Mouse (Mus musculus): ENCODE measurements around the gene Nxph1. TPM values are rescaled to one million over a fixed set of nuclear protein-coding genes. Genes with fewer than 3 reads are reported as not detected.

Gene Nxph1
- 82.6 TPM in 2 replicates for polyA plus RNA-seq (2014; fragmentation: Nextera tagmentation; extraction: Ambion mirVana)

DNA sequence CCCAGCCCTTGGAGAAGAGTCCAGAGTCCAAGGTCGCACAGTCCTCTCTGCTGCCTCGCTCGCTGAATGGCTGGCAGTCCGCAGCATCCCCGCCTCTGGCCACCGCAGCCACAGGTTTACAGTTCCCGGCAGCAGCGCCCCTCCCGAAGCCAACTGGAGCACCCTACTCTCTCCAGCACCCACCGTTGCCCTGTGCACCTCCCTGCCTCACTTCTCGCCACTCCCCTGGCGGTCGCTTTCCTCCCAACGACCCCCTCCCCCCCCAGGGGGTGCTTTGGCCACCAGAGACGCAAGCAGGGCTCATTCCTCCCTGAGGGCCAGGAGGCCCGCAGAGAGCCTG is at the start of gene Nxph1:
TSS of gene Nxph1 (plus strand) at position 301 of the 340 bp plus-strand sequence.
- Histone ChIP-seq H3K4me3 (replicated peaks; ENCODE audit: low read depth, low read length) (peak within 1 kb of the TSS; percentile 48), H3K27me3 (ENCODE audit: control insufficient read depth, insufficient read depth, low read length) (peaks cover 30% of the 10 kb centered on the region), H3K4me1 (ENCODE audit: control insufficient read depth, insufficient read depth, low read length) (0 out of 2 replicates have a peak, but pooled peaks cover 8% of the 10 kb centered on the region), H3K9ac (replicated peaks; ENCODE audit: low read length) (peak within 1 kb of the TSS; percentile 75), H3K4me2 (ENCODE audit: low read length) (peak within 1 kb of the TSS; percentile 98), H3K27ac (replicated peaks; ENCODE audit: low read depth, low read length) (peak within 1 kb of the TSS; percentile 91), H3K36me3 (ENCODE audit: control insufficient read depth, insufficient read depth, low read length) (no peaks in the 10 kb centered on the region), H3K9me3 (ENCODE audit: control insufficient read depth, low read length) (no peaks in the 10 kb centered on the region)
- peak; percentile 17; the same call in 1 of the 2 replicates for ATAC-seq (ENCODE audit: low FRiP score, low TSS enrichment)
- 0% methylated on average over 16 of the region's 16 CpGs for WGBS
- DNase-seq = no peak

DNA sequence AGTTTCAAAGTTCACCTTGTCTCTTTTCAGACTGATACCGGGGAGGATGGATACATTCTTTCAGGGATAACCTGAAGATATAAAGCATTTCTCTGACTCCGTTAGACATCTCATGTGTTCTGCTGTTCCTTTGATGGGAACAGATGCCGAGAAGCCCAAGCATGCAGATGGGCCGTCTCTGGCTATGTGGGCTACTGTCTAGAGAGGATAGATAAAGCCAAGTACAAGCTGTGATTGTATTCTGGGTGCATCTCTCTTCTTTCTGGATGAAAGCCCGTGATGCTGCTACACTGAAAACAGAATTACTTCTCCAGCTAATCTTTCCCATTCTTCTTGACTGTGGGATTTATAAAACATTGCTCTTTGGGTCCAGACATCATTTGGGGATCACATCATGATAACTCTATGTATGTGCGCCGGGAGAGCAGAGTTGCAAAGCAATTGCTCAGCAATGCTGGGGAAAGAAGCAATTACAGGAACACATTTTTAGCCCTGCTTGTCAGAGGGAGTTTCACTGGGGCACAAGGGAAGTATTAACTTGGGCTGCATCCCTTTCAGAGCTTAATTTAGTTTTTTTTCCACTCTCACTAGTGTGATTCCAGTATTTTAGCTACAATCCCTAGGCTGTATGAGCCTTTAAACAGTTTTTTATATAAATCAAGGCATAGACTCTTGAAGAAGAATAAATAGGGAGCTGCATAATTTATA is 48.1 kb upstream of the Nxph1 start:
- Histone ChIP-seq H3K9me3 (ENCODE audit: control insufficient read depth, low read length) (no peaks in the 10 kb centered on the region), H3K4me3 (replicated peaks; ENCODE audit: low read depth, low read length) (no peak overlapping the region), H3K4me2 (ENCODE audit: low read length) (no peak overlapping the region), H3K4me1 (ENCODE audit: control insufficient read depth, insufficient read depth, low read length) (peaks cover 14% of the 10 kb centered on the region; the same call in 1 of the 2 replicates), H3K9ac (replicated peaks; ENCODE audit: low read length) (no peak overlapping the region), H3K27me3 (ENCODE audit: control insufficient read depth, insufficient read depth, low read length) (no peaks in the 10 kb centered on the region), H3K27ac (replicated peaks; ENCODE audit: low read depth, low read length) (no peak overlapping the region), H3K36me3 (ENCODE audit: control insufficient read depth, insufficient read depth, low read length) (no peaks in the 10 kb centered on the region)
- peak; percentile 29 for DNase-seq
- ATAC-seq (ENCODE audit: low FRiP score, low TSS enrichment) = no peak
- WGBS = 33% methylated on average over 7 of the region's 7 CpGs

GRCm38 (mm10) chr6:8900729-8901122 is 47.5 kb upstream of the Nxph1 start:
- 4% methylated on average over 2 of the region's 2 CpGs for WGBS
- H3K4me3 ChIP-seq (replicated peaks; ENCODE audit: low read depth, low read length) = no peak overlapping the region
- no peaks in the 10 kb centered on the region for H3K9me3 ChIP-seq (ENCODE audit: control insufficient read depth, low read length)
- no peaks in the 10 kb centered on the region for H3K27me3 ChIP-seq (ENCODE audit: control insufficient read depth, insufficient read depth, low read length)
- no peak for ATAC-seq (ENCODE audit: low FRiP score, low TSS enrichment)
- H3K4me2 ChIP-seq (ENCODE audit: low read length) = no peak overlapping the region
- DNase-seq = no peak
- H3K36me3 ChIP-seq (ENCODE audit: control insufficient read depth, insufficient read depth, low read length) = no peaks in the 10 kb centered on the region
- peaks cover 14% of the 10 kb centered on the region; the same call in 1 of the 2 replicates for H3K4me1 ChIP-seq (ENCODE audit: control insufficient read depth, insufficient read depth, low read length)
- H3K27ac ChIP-seq (replicated peaks; ENCODE audit: low read depth, low read length) = no peak overlapping the region
- no peak overlapping the region for H3K9ac ChIP-seq (replicated peaks; ENCODE audit: low read length)

- Histone ChIP-seq H3K4me1 (ENCODE audit: control insufficient read depth, insufficient read depth, low read length) (no peaks in the 10 kb centered on the region), H3K9ac (replicated peaks; ENCODE audit: low read length) (no peak overlapping the region), H3K9me3 (ENCODE audit: control insufficient read depth, low read length) (no peaks in the 10 kb centered on the region), H3K27me3 (ENCODE audit: control insufficient read depth, insufficient read depth, low read length) (no peaks in the 10 kb centered on the region), H3K4me2 (ENCODE audit: low read length) (no peak overlapping the region), H3K27ac (replicated peaks; ENCODE audit: low read depth, low read length) (no peak overlapping the region), H3K36me3 (ENCODE audit: control insufficient read depth, insufficient read depth, low read length) (no peaks in the 10 kb centered on the region), H3K4me3 (replicated peaks; ENCODE audit: low read depth, low read length) (no peak overlapping the region)
- ATAC-seq (ENCODE audit: low FRiP score, low TSS enrichment) = no peak
- no peak for DNase-seq
- 68% methylated on average over 3 of the region's 3 CpGs for WGBS
Measured at GRCm38 (mm10) chr6:8907917-8908316, 40.3 kb upstream of the Nxph1 start.

DNA sequence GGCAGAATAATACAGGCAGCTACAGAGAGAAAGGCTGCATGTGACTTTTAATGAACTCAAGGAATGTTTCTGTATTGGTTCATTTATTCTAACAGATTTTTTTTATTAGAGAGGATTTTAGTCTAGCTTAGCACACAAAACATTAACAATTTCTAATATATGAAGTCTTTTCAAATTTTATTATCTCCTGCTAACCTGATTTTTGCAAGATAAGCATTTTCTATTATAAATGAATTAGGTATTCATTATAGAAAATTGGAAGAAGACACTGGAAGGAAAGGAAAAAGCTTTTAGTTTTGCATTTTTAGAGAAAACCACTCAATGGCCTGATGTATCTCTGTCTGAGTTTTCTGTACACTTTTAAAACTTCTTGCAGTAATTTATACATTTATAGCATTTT is 34.8 kb upstream of the Nxph1 start:
- no peak overlapping the region for H3K27ac ChIP-seq (replicated peaks; ENCODE audit: low read depth, low read length)
- DNase-seq = no peak
- no peak overlapping the region for H3K4me3 ChIP-seq (replicated peaks; ENCODE audit: low read depth, low read length)
- H3K9ac ChIP-seq (replicated peaks; ENCODE audit: low read length) = no peak overlapping the region
- H3K36me3 ChIP-seq (ENCODE audit: control insufficient read depth, insufficient read depth, low read length) = no peaks in the 10 kb centered on the region
- no peaks in the 10 kb centered on the region for H3K9me3 ChIP-seq (ENCODE audit: control insufficient read depth, low read length)
- no peak for ATAC-seq (ENCODE audit: low FRiP score, low TSS enrichment)
- no peaks in the 10 kb centered on the region for H3K27me3 ChIP-seq (ENCODE audit: control insufficient read depth, insufficient read depth, low read length)
- H3K4me1 ChIP-seq (ENCODE audit: control insufficient read depth, insufficient read depth, low read length) = no peaks in the 10 kb centered on the region
- H3K4me2 ChIP-seq (ENCODE audit: low read length) = no peak overlapping the region

DNA sequence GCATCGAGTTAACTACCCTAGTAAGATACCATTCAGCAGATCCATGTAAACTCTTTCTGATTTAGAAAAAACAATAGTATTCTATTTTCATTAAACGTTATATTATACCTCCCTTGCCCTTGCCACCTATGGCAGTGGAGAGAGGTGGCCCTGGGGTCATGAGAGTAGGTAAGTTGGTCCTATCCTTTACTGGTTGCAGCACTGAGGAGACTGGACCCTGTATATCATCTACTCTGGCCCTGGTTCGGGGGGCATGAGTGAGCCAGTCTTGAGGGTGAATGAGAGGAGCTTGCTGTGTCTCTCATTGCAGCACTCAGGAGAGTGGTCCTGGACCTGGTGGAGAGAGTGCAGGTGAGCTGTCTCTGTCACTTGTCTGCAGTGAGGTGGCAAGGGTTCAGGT is 33.5 kb upstream of the Nxph1 start:
- Histone ChIP-seq H3K4me2 (ENCODE audit: low read length) (no peak overlapping the region), H3K27ac (replicated peaks; ENCODE audit: low read depth, low read length) (no peak overlapping the region), H3K36me3 (ENCODE audit: control insufficient read depth, insufficient read depth, low read length) (no peaks in the 10 kb centered on the region), H3K9me3 (ENCODE audit: control insufficient read depth, low read length) (no peaks in the 10 kb centered on the region), H3K9ac (replicated peaks; ENCODE audit: low read length) (no peak overlapping the region), H3K4me1 (ENCODE audit: control insufficient read depth, insufficient read depth, low read length) (no peaks in the 10 kb centered on the region), H3K27me3 (ENCODE audit: control insufficient read depth, insufficient read depth, low read length) (no peaks in the 10 kb centered on the region), H3K4me3 (replicated peaks; ENCODE audit: low read depth, low read length) (no peak overlapping the region)
- ATAC-seq (ENCODE audit: low FRiP score, low TSS enrichment) = 0 out of 2 replicates have a peak, but pooled peaks have one; percentile 11
- WGBS = 89% methylated on average over 3 of the region's 3 CpGs
- DNase-seq = no peak

DNA sequence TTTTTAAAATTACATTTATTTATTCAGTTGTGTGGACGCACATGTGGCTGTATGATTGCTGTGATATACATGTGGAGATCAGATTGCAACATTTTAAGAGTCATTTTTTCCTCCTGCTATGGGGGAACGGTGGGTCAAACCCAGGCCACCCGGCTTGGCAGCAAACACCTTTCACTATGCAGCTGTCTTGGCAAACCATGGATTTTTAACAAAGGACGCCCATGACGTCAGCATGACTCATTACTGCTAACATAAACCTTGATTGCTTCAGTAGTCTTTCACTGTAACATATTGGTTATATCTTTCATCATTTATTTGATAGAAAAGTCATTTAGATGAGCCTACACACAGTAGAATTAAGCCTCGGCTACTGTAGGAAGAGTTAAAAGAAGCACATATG is 23.8 kb upstream of the Nxph1 start:
- no peak overlapping the region for H3K4me2 ChIP-seq (ENCODE audit: low read length)
- H3K27ac ChIP-seq (replicated peaks; ENCODE audit: low read depth, low read length) = no peak overlapping the region
- DNase-seq (no peak), ATAC-seq (ENCODE audit: low FRiP score, low TSS enrichment) (no peak)
- no peaks in the 10 kb centered on the region for H3K4me1 ChIP-seq (ENCODE audit: control insufficient read depth, insufficient read depth, low read length)
- H3K4me3 ChIP-seq (replicated peaks; ENCODE audit: low read depth, low read length) = no peak overlapping the region
- WGBS = 81% methylated on average over 6 of the region's 6 CpGs
- H3K9ac ChIP-seq (replicated peaks; ENCODE audit: low read length) = no peak overlapping the region
- no peaks in the 10 kb centered on the region for H3K36me3 ChIP-seq (ENCODE audit: control insufficient read depth, insufficient read depth, low read length)
- H3K9me3 ChIP-seq (ENCODE audit: control insufficient read depth, low read length) = no peaks in the 10 kb centered on the region
- H3K27me3 ChIP-seq (ENCODE audit: control insufficient read depth, insufficient read depth, low read length) = no peaks in the 10 kb centered on the region

DNA sequence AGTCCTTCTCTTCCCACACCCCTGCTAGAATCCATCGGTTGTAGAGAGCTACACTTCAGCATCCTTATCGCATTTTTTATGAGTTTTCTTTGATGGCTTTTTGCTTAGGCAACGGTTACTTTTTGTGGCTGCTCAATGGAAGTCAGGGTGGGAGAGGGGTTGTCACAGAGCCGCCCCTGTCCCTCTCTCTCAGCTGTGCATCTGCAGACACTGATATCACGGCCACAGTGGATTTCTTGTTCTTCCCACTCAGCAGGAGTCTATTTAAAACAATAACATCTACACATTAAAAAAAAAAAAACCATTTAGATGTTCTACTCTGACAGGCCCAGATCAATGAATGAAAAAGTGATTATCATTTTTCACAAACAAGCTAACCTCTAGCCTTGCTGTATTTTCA is 13.0 kb upstream of the Nxph1 start:
- no peak overlapping the region for H3K4me2 ChIP-seq (ENCODE audit: low read length)
- H3K9me3 ChIP-seq (ENCODE audit: control insufficient read depth, low read length) = no peaks in the 10 kb centered on the region
- H3K4me1 ChIP-seq (ENCODE audit: control insufficient read depth, insufficient read depth, low read length) = no peaks in the 10 kb centered on the region
- H3K36me3 ChIP-seq (ENCODE audit: control insufficient read depth, insufficient read depth, low read length) = no peaks in the 10 kb centered on the region
- 37% methylated on average over 5 of the region's 5 CpGs for WGBS
- DNase-seq = no peak
- H3K9ac ChIP-seq (replicated peaks; ENCODE audit: low read length) = no peak overlapping the region
- H3K27ac ChIP-seq (replicated peaks; ENCODE audit: low read depth, low read length) = no peak overlapping the region
- H3K4me3 ChIP-seq (replicated peaks; ENCODE audit: low read depth, low read length) = no peak overlapping the region
- no peaks in the 10 kb centered on the region for H3K27me3 ChIP-seq (ENCODE audit: control insufficient read depth, insufficient read depth, low read length)
- ATAC-seq (ENCODE audit: low FRiP score, low TSS enrichment) = peak; percentile 27; the same call in 1 of the 2 replicates

DNA sequence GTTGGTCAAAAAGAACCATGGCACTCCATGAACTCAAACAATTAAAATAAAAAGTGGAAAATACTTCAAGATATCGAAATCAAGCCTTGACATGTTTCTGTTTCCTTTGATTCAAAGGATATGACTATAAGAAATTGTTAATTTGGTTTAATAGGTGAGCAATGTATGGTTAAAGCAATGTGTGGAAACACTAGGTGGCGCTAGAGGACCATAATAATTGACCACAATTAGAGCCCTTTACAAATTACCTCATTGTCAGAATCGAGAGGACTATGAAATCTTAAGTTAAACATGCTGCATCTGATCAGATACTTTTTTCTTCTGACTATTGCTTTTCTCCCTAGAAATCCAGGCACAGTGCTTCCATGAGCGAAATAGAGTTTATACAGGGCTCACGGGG is 12.5 kb upstream of the Nxph1 start:
- Histone ChIP-seq H3K9me3 (ENCODE audit: control insufficient read depth, low read length) (no peaks in the 10 kb centered on the region), H3K4me2 (ENCODE audit: low read length) (peak overlapping the region; percentile 41), H3K9ac (replicated peaks; ENCODE audit: low read length) (no peak overlapping the region), H3K4me1 (ENCODE audit: control insufficient read depth, insufficient read depth, low read length) (no peaks in the 10 kb centered on the region), H3K36me3 (ENCODE audit: control insufficient read depth, insufficient read depth, low read length) (no peaks in the 10 kb centered on the region), H3K27ac (replicated peaks; ENCODE audit: low read depth, low read length) (no peak overlapping the region), H3K27me3 (ENCODE audit: control insufficient read depth, insufficient read depth, low read length) (no peaks in the 10 kb centered on the region), H3K4me3 (replicated peaks; ENCODE audit: low read depth, low read length) (no peak overlapping the region)
- 14% methylated on average over 5 of the region's 5 CpGs for WGBS
- DNase-seq (peak; percentile 96), ATAC-seq (ENCODE audit: low FRiP score, low TSS enrichment) (peak; percentile 78; the same call in 1 of the 2 replicates)
